Mouse (Mus musculus) neural tube, embryonic 13.5 days (tissue): ENCODE measurements at regions not wholly inside any gene's neighbourhood (a gene's known extent, or its start where the extent isn't known, plus 50 kb on each side); places are given as distances from the start of the nearest gene placed in this dataset.
A peak's percentile ranks its signal among the peaks of the same experiment; 100 is the strongest.

Experiments
- ATAC-seq: fragments of 200-750 bp; cut with Nextera tagmentation; 2 replicates; pipeline ENCODE4 v1.8.0; 2017; ENCODE audit warnings: low read depth, mild to moderate bottlenecking, moderate TSS enrichment, moderate library complexity
- H3K27ac ChIP-seq: fragments of 300-500 bp; sonication (generic); replicated peaks from 2 replicates; pipeline ENCODE4 v1.5.1; 2015; ENCODE audit warnings: moderate library complexity, mild to moderate bottlenecking, inconsistent platforms
- H3K27me3 ChIP-seq: fragments of 300-500 bp; sonication (generic); 2 replicates; pipeline ENCODE4 v1.6.1; 2015; ENCODE audit warnings: mild to moderate bottlenecking, inconsistent platforms
- H3K36me3 ChIP-seq: fragments of 300-500 bp; sonication (generic); 2 replicates; pipeline ENCODE4 v1.6.1; 2015; ENCODE audit warnings: mild to moderate bottlenecking, inconsistent platforms
- H3K4me1 ChIP-seq: fragments of 300-500 bp; sonication (generic); replicated peaks from 2 replicates; pipeline ENCODE4 v1.6.1; 2015; ENCODE audit warnings: inconsistent platforms
- H3K4me2 ChIP-seq: fragments of 300-500 bp; sonication (generic); 2 replicates; pipeline ENCODE4 v1.6.1; 2015; ENCODE audit warnings: inconsistent platforms, mild to moderate bottlenecking, moderate library complexity
- H3K4me3 ChIP-seq: fragments of 300-500 bp; sonication (generic); 2 replicates; pipeline ENCODE4 v1.5.1; 2015; ENCODE audit warnings: mild to moderate bottlenecking, inconsistent platforms
- H3K9ac ChIP-seq: fragments of 300-500 bp; sonication (generic); 2 replicates; pipeline ENCODE4 v1.6.1; 2015; ENCODE audit warnings: moderate library complexity, mild to moderate bottlenecking, inconsistent platforms
- H3K9me3 ChIP-seq: fragments of 300-500 bp; sonication (generic); 2 replicates; pipeline ENCODE4 v1.6.1; 2016; ENCODE audit warnings: inconsistent platforms
- WGBS: fragments of 180-500 bp; shearing (Covaris S2); methylation state at CpG from one replicate; pipeline ENCODE4 v1.1.7; 2015; 5-methylcytosine and 5-hydroxymethylcytosine counted together

GRCm38 (mm10) chr2:149467801-149468200 is 62.9 kb downstream of the Cst10 start:
- H3K4me2 ChIP-seq: no peak overlapping the region
- H3K27me3 ChIP-seq: no peaks in the 10 kb centered on the region
- no peak for ATAC-seq
- no peak overlapping the region for H3K4me3 ChIP-seq
- no peak overlapping the region for H3K9ac ChIP-seq
- 93% methylated on average over 2 of the region's 2 CpGs for WGBS
- H3K27ac ChIP-seq: no peak overlapping the region
- peaks cover 2% of the 10 kb centered on the region; the same call in 1 of the 2 replicates for H3K9me3 ChIP-seq
- no peaks in the 10 kb centered on the region for H3K36me3 ChIP-seq
- H3K4me1 ChIP-seq: no peaks in the 10 kb centered on the region

GRCm38 (mm10) chr2:149472411-149472810 is 67.6 kb downstream of the Cst10 start:
- Histone ChIP-seq H3K36me3 (no peaks in the 10 kb centered on the region), H3K9me3 (peaks cover 2% of the 10 kb centered on the region; the same call in 1 of the 2 replicates), H3K4me2 (no peak overlapping the region), H3K9ac (no peak overlapping the region), H3K4me3 (no peak overlapping the region), H3K27ac (no peak overlapping the region), H3K4me1 (no peaks in the 10 kb centered on the region), H3K27me3 (no peaks in the 10 kb centered on the region)
- ATAC-seq: no peak
- 69% methylated on average over 2 of the region's 2 CpGs for WGBS

GRCm38 (mm10) chr2:149493280-149493988 is 88.6 kb downstream of the Cst10 start:
- H3K9me3 ChIP-seq: no peaks in the 10 kb centered on the region
- no peak overlapping the region for H3K27ac ChIP-seq
- H3K4me1 ChIP-seq: no peaks in the 10 kb centered on the region
- H3K9ac ChIP-seq: no peak overlapping the region
- no peak overlapping the region for H3K4me2 ChIP-seq
- 71% methylated on average over 2 of the region's 2 CpGs for WGBS
- no peak overlapping the region for H3K4me3 ChIP-seq
- 0 out of 2 replicates have a peak, but pooled peaks have one; percentile 27 for ATAC-seq
- H3K36me3 ChIP-seq: no peaks in the 10 kb centered on the region
- H3K27me3 ChIP-seq: no peaks in the 10 kb centered on the region

GRCm38 (mm10) chr2:149512870-149513269 is 108.0 kb downstream of the Cst10 start:
- Histone ChIP-seq H3K36me3 (no peaks in the 10 kb centered on the region), H3K4me2 (no peak overlapping the region), H3K9ac (no peak overlapping the region), H3K4me1 (no peaks in the 10 kb centered on the region), H3K27me3 (no peaks in the 10 kb centered on the region), H3K27ac (no peak overlapping the region), H3K4me3 (no peak overlapping the region), H3K9me3 (no peaks in the 10 kb centered on the region)
- 85% methylated on average over 1 of the region's 1 CpGs for WGBS
- no peak for ATAC-seq

GRCm38 (mm10) chr2:149524424-149524823 is 119.6 kb downstream of the Cst10 start:
- no peak for ATAC-seq
- H3K9me3 ChIP-seq: no peaks in the 10 kb centered on the region
- no peak overlapping the region for H3K4me3 ChIP-seq
- no peak overlapping the region for H3K9ac ChIP-seq
- H3K4me2 ChIP-seq: no peak overlapping the region
- no peak overlapping the region for H3K27ac ChIP-seq
- no peaks in the 10 kb centered on the region for H3K36me3 ChIP-seq
- H3K4me1 ChIP-seq: no peaks in the 10 kb centered on the region
- no peaks in the 10 kb centered on the region for H3K27me3 ChIP-seq

GRCm38 (mm10) chr2:149542837-149543236 is 138.0 kb downstream of the Cst10 start:
- Histone ChIP-seq H3K4me2 (no peak overlapping the region), H3K9ac (no peak overlapping the region), H3K27ac (no peak overlapping the region), H3K27me3 (no peaks in the 10 kb centered on the region), H3K36me3 (no peaks in the 10 kb centered on the region), H3K9me3 (no peaks in the 10 kb centered on the region), H3K4me1 (no peaks in the 10 kb centered on the region), H3K4me3 (no peak overlapping the region)
- ATAC-seq: no peak
- 84% methylated on average over 2 of the region's 2 CpGs for WGBS

- H3K9ac ChIP-seq: no peak overlapping the region
- no peak overlapping the region for H3K27ac ChIP-seq
- H3K27me3 ChIP-seq: no peaks in the 10 kb centered on the region
- no peak overlapping the region for H3K4me2 ChIP-seq
- 84% methylated on average over 2 of the region's 2 CpGs for WGBS
- H3K4me3 ChIP-seq: no peak overlapping the region
- no peaks in the 10 kb centered on the region for H3K9me3 ChIP-seq
- H3K36me3 ChIP-seq: no peaks in the 10 kb centered on the region
- no peaks in the 10 kb centered on the region for H3K4me1 ChIP-seq
- no peak for ATAC-seq
These were observed 140.9 kb downstream of the Cst10 start for GRCm38 (mm10) chr2:149545708-149546107.

GRCm38 (mm10) chr2:149546639-149547200 is 141.9 kb downstream of the Cst10 start:
- peak; percentile 59; the same call in 1 of the 2 replicates for ATAC-seq
- H3K27ac ChIP-seq: no peak overlapping the region
- 69% methylated on average over 2 of the region's 2 CpGs for WGBS
- no peak overlapping the region for H3K4me2 ChIP-seq
- no peak overlapping the region for H3K4me3 ChIP-seq
- no peaks in the 10 kb centered on the region for H3K27me3 ChIP-seq
- no peak overlapping the region for H3K9ac ChIP-seq
- H3K9me3 ChIP-seq: no peaks in the 10 kb centered on the region
- no peaks in the 10 kb centered on the region for H3K36me3 ChIP-seq
- no peaks in the 10 kb centered on the region for H3K4me1 ChIP-seq

GRCm38 (mm10) chr2:149555209-149555608 is 150.4 kb downstream of the Cst10 start:
- H3K9ac ChIP-seq: no peak overlapping the region
- no peak for ATAC-seq
- H3K27ac ChIP-seq: no peak overlapping the region
- H3K4me2 ChIP-seq: no peak overlapping the region
- H3K27me3 ChIP-seq: no peaks in the 10 kb centered on the region
- H3K4me1 ChIP-seq: no peaks in the 10 kb centered on the region
- no peaks in the 10 kb centered on the region for H3K36me3 ChIP-seq
- no peaks in the 10 kb centered on the region for H3K9me3 ChIP-seq
- H3K4me3 ChIP-seq: no peak overlapping the region

GRCm38 (mm10) chr2:149573773-149574172 is 168.9 kb downstream of the Cst10 start:
- Histone ChIP-seq H3K9ac (no peak overlapping the region), H3K27ac (no peak overlapping the region), H3K4me1 (no peaks in the 10 kb centered on the region), H3K36me3 (no peaks in the 10 kb centered on the region), H3K27me3 (no peaks in the 10 kb centered on the region), H3K9me3 (no peaks in the 10 kb centered on the region), H3K4me3 (no peak overlapping the region), H3K4me2 (no peak overlapping the region)
- no peak for ATAC-seq
- WGBS: 73% methylated on average over 1 of the region's 1 CpGs

- no peaks in the 10 kb centered on the region for H3K9me3 ChIP-seq
- no peaks in the 10 kb centered on the region for H3K4me1 ChIP-seq
- H3K27ac ChIP-seq: no peak overlapping the region
- no peak overlapping the region for H3K9ac ChIP-seq
- no peaks in the 10 kb centered on the region for H3K27me3 ChIP-seq
- H3K4me3 ChIP-seq: no peak overlapping the region
- ATAC-seq: no peak
- no peak overlapping the region for H3K4me2 ChIP-seq
- 83% methylated on average over 2 of the region's 2 CpGs for WGBS
- no peaks in the 10 kb centered on the region for H3K36me3 ChIP-seq
These were observed 197.7 kb downstream of the Cst10 start for GRCm38 (mm10) chr2:149602581-149602980.

GRCm38 (mm10) chr2:149613381-149613780 is 208.5 kb downstream of the Cst10 start:
- H3K9me3 ChIP-seq: no peaks in the 10 kb centered on the region
- H3K4me3 ChIP-seq: no peak overlapping the region
- H3K9ac ChIP-seq: no peak overlapping the region
- H3K36me3 ChIP-seq: no peaks in the 10 kb centered on the region
- no peak for ATAC-seq
- WGBS: 90% methylated on average over 3 of the region's 3 CpGs
- no peaks in the 10 kb centered on the region for H3K4me1 ChIP-seq
- no peak overlapping the region for H3K27ac ChIP-seq
- no peaks in the 10 kb centered on the region for H3K27me3 ChIP-seq
- no peak overlapping the region for H3K4me2 ChIP-seq
